Mouse (Mus musculus) olfactory bulb, adult 2 months (tissue): ENCODE measurements around the gene Duoxa1.

Experiments used
- CTCF ChIP-seq: fragments of 200-500 bp; IDR thresholded peaks from 2 replicates; pipeline ENCODE4 v1.5.1; 2012; ENCODE audit warnings: low read depth, mild to moderate bottlenecking, low read length, moderate library complexity; ENCODE audit not compliant: insufficient read depth
- POLR2A ChIP-seq: fragments of 200-500 bp; IDR thresholded peaks from 2 replicates; pipeline ENCODE4 v1.6.1; 2012; ENCODE audit warnings: mild to moderate bottlenecking, low read depth, low read length, moderate library complexity; ENCODE audit not compliant: insufficient read depth

GRCm38 (mm10) chr2:122337291-122337690 lies 23.8 kb upstream of the Duoxa1 start:
- TF ChIP-seq CTCF (no peak), POLR2A (no peak)
